In genomic region chr6:72744144-72744800, GRCm38 (mm10) we compare ENCODE assay signal across 17 mouse cellular contexts. TPM values are rescaled to one million over a fixed set of nuclear protein-coding genes. Genes with fewer than 3 reads are reported as not detected.
DNase-seq lines count a peak whose midpoint lies in the region; ATAC-seq and TF ChIP-seq lines count a peak whose summit lies in the region.
"Had no signal": no experiment of that assay in that cellular context is flagged by ENCODE, and none has a peak within 500 bp of the region (broad histone marks: within the 10 kb centered on the region; RNA-seq: fewer than 3 reads in every experiment).

No protein-coding gene starts in this region.

- H3K4me3 ChIP-seq in kidney, embryonic 14.5 days (ENCODE audit: low read length) = no peak overlapping the region
- H3K4me3 ChIP-seq in stomach, embryonic 14.5 days (ENCODE audit: low read depth, low read length) = no peak overlapping the region
- H3K4me3 ChIP-seq in stomach, postnatal 0 days (ENCODE audit: low read depth, low read length) = no peak overlapping the region
- no peak overlapping the region for H3K4me3 ChIP-seq in midbrain, embryonic 13.5 days (replicated peaks)
- H3K4me3 ChIP-seq: forebrain, embryonic 12.5 days; heart, embryonic 13.5 days; hindbrain, embryonic 13.5 days had no signal

- no peaks in the 10 kb centered on the region for H3K36me3 ChIP-seq in kidney, embryonic 14.5 days (ENCODE audit: control insufficient read depth, insufficient read depth, low read length)
- H3K36me3 ChIP-seq in stomach, embryonic 14.5 days (ENCODE audit: control insufficient read depth, insufficient read depth, low read length) = no peaks in the 10 kb centered on the region
- no peaks in the 10 kb centered on the region for H3K36me3 ChIP-seq in stomach, postnatal 0 days (ENCODE audit: control insufficient read depth, insufficient read depth, low read length)
- H3K36me3 ChIP-seq in midbrain, embryonic 13.5 days = no peaks in the 10 kb centered on the region
- H3K36me3 ChIP-seq: forebrain, embryonic 12.5 days; heart, embryonic 13.5 days; hindbrain, embryonic 13.5 days had no signal

- H3K9ac ChIP-seq in kidney, embryonic 14.5 days (ENCODE audit: low read depth, low read length) = no peak overlapping the region
- H3K9ac ChIP-seq in stomach, embryonic 14.5 days (replicated peaks; ENCODE audit: low read depth, low read length) = no peak overlapping the region
- no peak overlapping the region for H3K9ac ChIP-seq in stomach, postnatal 0 days (ENCODE audit: low read length)
- no peak overlapping the region for H3K9ac ChIP-seq in midbrain, embryonic 13.5 days (replicated peaks)
- H3K9ac ChIP-seq: forebrain, embryonic 12.5 days; heart, embryonic 13.5 days; hindbrain, embryonic 13.5 days had no signal

- 72% methylated on average over 10 of the region's 10 CpGs for WGBS in kidney, embryonic 14.5 days
- 47% methylated on average over 10 of the region's 10 CpGs for WGBS in stomach, embryonic 14.5 days
- 46% methylated on average over 10 of the region's 10 CpGs for WGBS in stomach, postnatal 0 days
- WGBS in midbrain, embryonic 13.5 days = 81% methylated on average over 10 of the region's 10 CpGs

- ATAC-seq in kidney, embryonic 14.5 days (ENCODE audit: low FRiP score, low TSS enrichment) = no peak
- no peak for ATAC-seq in stomach, embryonic 14.5 days (ENCODE audit: insufficient number of reproducible peaks, insufficient read depth, low FRiP score, low read depth)
- ATAC-seq in stomach, postnatal 0 days (ENCODE audit: low FRiP score, low TSS enrichment) = no peak
- ATAC-seq in midbrain, embryonic 13.5 days = no peak

- no peaks in the 10 kb centered on the region for H3K9me3 ChIP-seq in kidney, embryonic 14.5 days (ENCODE audit: control insufficient read depth, low read length)
- no peaks in the 10 kb centered on the region for H3K9me3 ChIP-seq in stomach, embryonic 14.5 days (ENCODE audit: control insufficient read depth, low read depth, low read length)
- no peaks in the 10 kb centered on the region for H3K9me3 ChIP-seq in stomach, postnatal 0 days (ENCODE audit: control insufficient read depth, low read length)
- no peaks in the 10 kb centered on the region for H3K9me3 ChIP-seq in midbrain, embryonic 13.5 days
- H3K9me3 ChIP-seq: forebrain, embryonic 12.5 days; heart, embryonic 13.5 days; hindbrain, embryonic 13.5 days had no signal

- no peak for TF ChIP-seq EP300 in stomach, postnatal 0 days (optimal IDR thresholded peaks at IDR 0.05)

- H3K27me3 ChIP-seq in kidney, embryonic 14.5 days (ENCODE audit: control insufficient read depth, insufficient read depth, low read length) = no peaks in the 10 kb centered on the region
- H3K27me3 ChIP-seq in stomach, embryonic 14.5 days (ENCODE audit: control insufficient read depth, insufficient read depth, low read length) = no peaks in the 10 kb centered on the region
- H3K27me3 ChIP-seq in stomach, postnatal 0 days (ENCODE audit: control insufficient read depth, insufficient read depth, low read length) = no peaks in the 10 kb centered on the region
- no peaks in the 10 kb centered on the region for H3K27me3 ChIP-seq in midbrain, embryonic 13.5 days
- H3K27me3 ChIP-seq: forebrain, embryonic 12.5 days; heart, embryonic 13.5 days; hindbrain, embryonic 13.5 days had no signal

- TF ChIP-seq CTCF in stomach, postnatal 0 days (IDR thresholded peaks at IDR 0.05; ENCODE audit: low read depth) = no peak

- H3K27ac ChIP-seq in kidney, embryonic 14.5 days (ENCODE audit: low read depth, low read length) = peak overlapping the region; percentile 25
- peak overlapping the region; percentile 24; the same call in 1 of the 2 replicates for H3K27ac ChIP-seq in stomach, embryonic 14.5 days (ENCODE audit: low read length)
- H3K27ac ChIP-seq in stomach, postnatal 0 days (replicated peaks) = no peak overlapping the region
- H3K27ac ChIP-seq in midbrain, embryonic 13.5 days = no peak overlapping the region
- H3K27ac ChIP-seq: forebrain, embryonic 12.5 days; heart, embryonic 13.5 days; hindbrain, embryonic 13.5 days had no signal

- DNase-seq in kidney, adult 18-20 months = no peak
- DNase-seq in stomach, postnatal 0 days (ENCODE audit: low spot score) = no peak
- DNase-seq in fibroblast of lung, adult 2 months (ENCODE audit: low read depth) = peak; percentile 82
- DNase-seq in cerebellum, postnatal 36 days = no peak
- DNase-seq in layer of hippocampus, postnatal 14 days (ENCODE audit: low spot score in 2 of 2) = no peak
- DNase-seq: adrenal gland, adult 2 months; cerebellum, postnatal 14 days; gastrocnemius, postnatal 14 days; kidney, adult 9 months; layer of hippocampus, adult 9-11 months; thymus, postnatal 4 days had no signal

- H3K4me1 ChIP-seq in kidney, embryonic 14.5 days (ENCODE audit: control insufficient read depth, insufficient read depth, low read length) = peaks cover 76% of the 10 kb centered on the region
- H3K4me1 ChIP-seq in stomach, embryonic 14.5 days (ENCODE audit: control insufficient read depth, insufficient read depth, low read length) = peaks cover 75% of the 10 kb centered on the region
- H3K4me1 ChIP-seq in stomach, postnatal 0 days (replicated peaks; ENCODE audit: control insufficient read depth, insufficient read depth) = peaks cover 23% of the 10 kb centered on the region; the same call in 1 of the 2 replicates
- peaks cover 36% of the 10 kb centered on the region for H3K4me1 ChIP-seq in midbrain, embryonic 13.5 days (replicated peaks)

- no peak overlapping the region for H3K4me2 ChIP-seq in kidney, embryonic 14.5 days (replicated peaks; ENCODE audit: low read depth, low read length)
- H3K4me2 ChIP-seq in stomach, embryonic 14.5 days (replicated peaks; ENCODE audit: low read depth, low read length) = no peak overlapping the region
- no peak overlapping the region for H3K4me2 ChIP-seq in stomach, postnatal 0 days (replicated peaks; ENCODE audit: low read depth)
- H3K4me2 ChIP-seq in midbrain, embryonic 13.5 days (replicated peaks) = no peak overlapping the region
- H3K4me2 ChIP-seq: forebrain, embryonic 12.5 days; heart, embryonic 13.5 days; hindbrain, embryonic 13.5 days had no signal

RNA-seq across cellular contexts. Expression of gene Tcf7l1, which starts 44.8 kb away (rescaled TPM):
- polyA plus RNA-seq in kidney, embryonic 14.5 days (2014; fragmentation: Nextera tagmentation; extraction: Ambion mirVana) = 38.7 and 48.8 TPM in 2 replicates
- 35.1 and 39.0 TPM in 2 replicates for polyA plus RNA-seq in stomach, embryonic 14.5 days (2014; fragmentation: Nextera tagmentation; extraction: Ambion mirVana)
- 11.1 and 12.2 TPM in 2 replicates for polyA plus RNA-seq in stomach, postnatal 0 days (2015; fragmentation: Nextera tagmentation; extraction: Ambion mirVana)
- total RNA-seq in layer of hippocampus, postnatal 14 days (2021) = 1 to 10 TPM; 4.6 to 5.2 TPM
- polyA plus RNA-seq in midbrain, embryonic 13.5 days (2015; fragmentation: Nextera tagmentation; extraction: Ambion mirVana) = 7.9 and 9.7 TPM in 2 replicates

Comparison
In these comparisons a context has a peak if more than half of its experiments do, and no peak if none do; other contexts are left out.
1. H3K27ac ChIP-seq: peak in kidney, embryonic 14.5 days (single experiment) and stomach, embryonic 14.5 days (single experiment); none in stomach, postnatal 0 days (single experiment) and midbrain, embryonic 13.5 days (single experiment).